Mouse (Mus musculus) liver, embryonic 13.5 days (tissue): Measurements from ENCODE around the gene Ipmk. TPM values are rescaled to one million over a fixed set of nuclear protein-coding genes. Genes with fewer than 3 reads are reported as not detected.
"Not testable (repeated sequence)": the region's sequence is repeated elsewhere in the genome, so short reads cannot be mapped to it uniquely, and the experiment has no call there.

Experiments
- ATAC-seq: fragments of 200-750 bp; cut with Nextera tagmentation; 2 replicates; pipeline ENCODE4 v1.8.0; 2017; ENCODE audit warnings: low read depth, mild to moderate bottlenecking, moderate number of reproducible peaks, moderate library complexity
- DNase-seq: peaks from one replicate; pipeline ENCODE4 v3.0.0; 2022
- H3K27ac ChIP-seq: fragments of 300-500 bp; sonication (generic); 2 replicates; pipeline ENCODE4 v1.5.1; 2015; ENCODE audit warnings: moderate library complexity, mild to moderate bottlenecking, inconsistent platforms
- H3K27me3 ChIP-seq: fragments of 300-500 bp; sonication (generic); 2 replicates; pipeline ENCODE4 v1.6.1; 2015; ENCODE audit warnings: mild to moderate bottlenecking, inconsistent platforms
- H3K36me3 ChIP-seq: fragments of 300-500 bp; sonication (generic); 2 replicates; pipeline ENCODE4 v1.6.1; 2015; ENCODE audit warnings: mild to moderate bottlenecking, inconsistent platforms
- H3K4me1 ChIP-seq: fragments of 300-500 bp; sonication (generic); replicated peaks from 2 replicates; pipeline ENCODE4 v1.6.1; 2015; ENCODE audit warnings: inconsistent platforms
- H3K4me2 ChIP-seq: fragments of 300-500 bp; sonication (generic); 2 replicates; pipeline ENCODE4 v1.6.1; 2015; ENCODE audit warnings: inconsistent platforms, mild to moderate bottlenecking, moderate library complexity
- H3K4me3 ChIP-seq: fragments of 300-500 bp; sonication (generic); replicated peaks from 2 replicates; pipeline ENCODE4 v1.5.1; 2015; ENCODE audit warnings: mild to moderate bottlenecking, inconsistent platforms
- H3K9ac ChIP-seq: fragments of 300-500 bp; sonication (generic); 2 replicates; pipeline ENCODE4 v1.6.1; 2015; ENCODE audit warnings: mild to moderate bottlenecking, inconsistent platforms
- H3K9me3 ChIP-seq: fragments of 300-500 bp; sonication (generic); replicated peaks from 2 replicates; pipeline ENCODE4 v1.6.1; 2016; ENCODE audit warnings: inconsistent platforms
- WGBS: fragments of 180-500 bp; shearing (Covaris S2); methylation state at CpG from one replicate; pipeline ENCODE4 v1.1.7; 2015; ENCODE audit not compliant: insufficient replicate concordance; 5-methylcytosine and 5-hydroxymethylcytosine counted together
- polyA plus RNA-seq: library from polyadenylated mRNA; unstranded; fragments of >200 nt; fragmentation: Nextera tagmentation; extraction: Ambion mirVana; gene quantifications from 2 replicates; pipeline ENCODE4 v1.2.1, GENCODE M21; 2015

Gene Ipmk
- polyA plus RNA-seq, 1 experiment from 2014 or later = 8.3 TPM

- no peak for DNase-seq
- no peak overlapping the region for H3K27ac ChIP-seq
Observed at GRCm38 (mm10) chr10:71428246-71428864, 80.8 kb downstream of the Ipmk start.

DNA sequence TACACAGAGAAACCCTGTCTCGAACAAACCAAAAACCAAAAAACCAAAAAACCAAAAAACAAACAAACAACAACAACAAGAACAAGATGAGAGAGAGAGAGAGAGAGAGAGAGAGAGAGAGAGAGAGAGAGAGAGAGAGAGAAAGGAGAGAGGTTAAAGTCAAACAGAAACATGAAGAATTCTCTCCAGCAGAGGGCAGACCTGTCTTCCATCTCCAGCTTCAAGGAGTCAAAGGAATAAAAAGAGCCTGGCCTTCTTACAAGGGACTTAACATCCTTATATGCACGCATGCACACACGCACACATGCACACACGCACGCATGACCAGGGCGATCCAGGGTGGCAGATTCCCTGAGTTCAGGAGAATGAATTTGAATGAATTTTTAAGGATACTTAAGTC, 83.1 kb downstream of the Ipmk start:
- Histone ChIP-seq H3K4me1 (no peaks in the 10 kb centered on the region), H3K9ac (no peak overlapping the region), H3K27me3 (no peaks in the 10 kb centered on the region), H3K9me3 (peaks cover 10% of the 10 kb centered on the region), H3K27ac (no peak overlapping the region), H3K4me3 (no peak overlapping the region), H3K36me3 (no peaks in the 10 kb centered on the region), H3K4me2 (no peak overlapping the region)
- DNase-seq (no peak), ATAC-seq (no peak)
- WGBS = 77% methylated on average over 6 of the region's 6 CpGs

More at GRCm38 (mm10) chr10:71428246-71428864, 80.8 kb downstream of the Ipmk start:
- no peaks in the 10 kb centered on the region for H3K27me3 ChIP-seq
- H3K4me3 ChIP-seq = no peak overlapping the region
- no peak overlapping the region for H3K9ac ChIP-seq
- ATAC-seq = no peak
- no peaks in the 10 kb centered on the region for H3K4me1 ChIP-seq
- peaks cover 10% of the 10 kb centered on the region for H3K9me3 ChIP-seq
- 45% methylated on average over 13 of the region's 13 CpGs for WGBS
- no peak overlapping the region for H3K4me2 ChIP-seq
- H3K36me3 ChIP-seq = no peaks in the 10 kb centered on the region

DNA sequence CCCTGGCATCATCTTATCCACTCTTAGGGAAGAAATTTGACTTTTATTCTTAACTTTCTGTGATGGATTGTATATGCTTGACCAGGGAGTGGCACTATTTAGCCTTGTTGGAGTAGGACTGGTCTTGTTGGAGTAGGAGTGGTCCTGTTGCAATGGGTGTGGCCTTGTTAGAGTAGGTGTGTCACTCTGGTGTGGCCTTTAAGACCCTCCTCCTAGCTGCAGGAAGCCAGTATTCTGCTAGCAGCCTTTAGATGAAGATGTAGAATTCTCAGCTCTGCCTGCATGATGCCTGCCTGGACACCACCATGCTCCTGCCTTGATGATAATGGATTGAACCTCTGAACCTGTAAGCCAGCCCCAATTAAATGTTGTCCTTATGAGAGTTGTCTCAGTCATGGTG, 95.5 kb downstream of the Ipmk start:
- no peak overlapping the region for H3K9ac ChIP-seq
- ATAC-seq (no peak), DNase-seq (no peak)
- H3K9me3 ChIP-seq = 0 out of 2 replicates have a peak, but pooled peaks cover 5% of the 10 kb centered on the region
- no peaks in the 10 kb centered on the region for H3K36me3 ChIP-seq
- H3K27ac ChIP-seq = no peak overlapping the region
- no peaks in the 10 kb centered on the region for H3K4me1 ChIP-seq
- H3K27me3 ChIP-seq = no peaks in the 10 kb centered on the region
- no peak overlapping the region for H3K4me2 ChIP-seq
- H3K4me3 ChIP-seq = no peak overlapping the region

DNA sequence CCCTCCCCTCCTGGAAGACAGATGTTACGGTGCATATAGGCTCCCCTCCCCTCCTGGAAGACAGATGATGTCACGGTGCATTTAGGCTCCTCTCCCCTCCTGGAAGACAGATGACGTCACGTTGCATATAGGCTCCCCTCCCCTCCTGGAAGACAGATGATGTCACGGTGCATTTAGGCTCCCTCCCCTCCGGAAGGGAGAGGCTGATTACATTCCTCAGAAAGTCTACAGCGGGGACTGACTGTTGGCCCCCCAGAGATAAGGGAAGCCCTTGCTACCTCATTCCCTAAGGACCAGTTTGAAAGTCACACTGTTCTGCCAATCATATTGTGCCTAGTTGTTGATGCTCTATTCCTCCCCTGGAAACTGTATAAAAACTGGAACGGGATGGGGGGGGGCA, 100.1 kb downstream of the Ipmk start:
- ATAC-seq = no peak
- 69% methylated on average over 8 of the region's 8 CpGs for WGBS
- no peaks in the 10 kb centered on the region for H3K36me3 ChIP-seq

GRCm38 (mm10) chr10:71448284-71448683, 100.7 kb downstream of the Ipmk start:
- Histone ChIP-seq H3K4me3 (no peak overlapping the region), H3K4me2 (no peak overlapping the region), H3K4me1 (no peaks in the 10 kb centered on the region), H3K9me3 (0 out of 2 replicates have a peak, but pooled peaks cover 16% of the 10 kb centered on the region), H3K27ac (no peak overlapping the region), H3K27me3 (no peaks in the 10 kb centered on the region), H3K9ac (no peak overlapping the region), H3K36me3 (no peaks in the 10 kb centered on the region)
- 56% methylated on average over 5 of the region's 5 CpGs for WGBS
- no peak for ATAC-seq
- DNase-seq = no peak

More for the DNA sequence above, 100.1 kb downstream of the Ipmk start:
- Histone ChIP-seq H3K4me1 (no peaks in the 10 kb centered on the region), H3K27ac (no peak overlapping the region), H3K27me3 (no peaks in the 10 kb centered on the region), H3K4me3 (no peak overlapping the region), H3K4me2 (no peak overlapping the region), H3K9me3 (0 out of 2 replicates have a peak, but pooled peaks cover 16% of the 10 kb centered on the region), H3K9ac (no peak overlapping the region)
- no peak for DNase-seq

DNA sequence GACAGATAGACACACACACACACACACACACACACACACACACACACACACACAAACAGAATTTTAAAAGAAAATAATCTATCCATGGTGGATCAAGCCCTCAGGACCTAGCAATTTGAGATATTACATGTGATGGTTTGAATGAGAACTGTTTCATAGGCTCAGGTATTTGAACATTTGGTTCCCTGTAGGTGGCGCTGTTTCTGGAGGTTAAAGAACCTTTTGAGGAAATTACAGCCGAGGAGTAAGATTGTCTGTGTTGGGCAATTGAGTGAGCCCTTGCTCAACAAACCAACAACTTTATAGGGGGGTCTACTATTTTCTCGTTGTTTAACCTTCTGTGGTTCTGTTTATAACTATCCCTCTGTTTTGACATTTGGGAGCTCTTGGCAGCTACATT, 107.8 kb downstream of the Ipmk start:
- Histone ChIP-seq H3K9ac (no peak overlapping the region), H3K4me3 (no peak overlapping the region), H3K4me1 (no peaks in the 10 kb centered on the region), H3K36me3 (no peaks in the 10 kb centered on the region), H3K27ac (no peak overlapping the region), H3K27me3 (no peaks in the 10 kb centered on the region), H3K4me2 (no peak overlapping the region), H3K9me3 (0 out of 2 replicates have a peak, but pooled peaks cover 2% of the 10 kb centered on the region)
- WGBS = 66% methylated on average over 3 of the region's 3 CpGs
- DNase-seq = no peak
- ATAC-seq = no peak

GRCm38 (mm10) chr10:71462371-71462770, 114.8 kb downstream of the Ipmk start:
- H3K9ac ChIP-seq, H3K4me3 ChIP-seq, H3K9me3 ChIP-seq, H3K4me1 ChIP-seq, H3K27me3 ChIP-seq, H3K27ac ChIP-seq, DNase-seq, H3K36me3 ChIP-seq, H3K4me2 ChIP-seq, ATAC-seq: not testable (repeated sequence)
- WGBS = 78% methylated on average over 13 of the region's 13 CpGs

- Histone ChIP-seq H3K9me3 (no peaks in the 10 kb centered on the region; the same call in 1 of the 2 replicates), H3K4me3 (no peak overlapping the region), H3K9ac (no peak overlapping the region), H3K27me3 (no peaks in the 10 kb centered on the region), H3K4me1 (no peaks in the 10 kb centered on the region), H3K36me3 (no peaks in the 10 kb centered on the region), H3K27ac (no peak overlapping the region), H3K4me2 (no peak overlapping the region)
- no peak for ATAC-seq
- DNase-seq = no peak
- WGBS = 72% methylated on average over 6 of the region's 6 CpGs
Observed at GRCm38 (mm10) chr10:71464417-71464816, 116.9 kb downstream of the Ipmk start.

DNA sequence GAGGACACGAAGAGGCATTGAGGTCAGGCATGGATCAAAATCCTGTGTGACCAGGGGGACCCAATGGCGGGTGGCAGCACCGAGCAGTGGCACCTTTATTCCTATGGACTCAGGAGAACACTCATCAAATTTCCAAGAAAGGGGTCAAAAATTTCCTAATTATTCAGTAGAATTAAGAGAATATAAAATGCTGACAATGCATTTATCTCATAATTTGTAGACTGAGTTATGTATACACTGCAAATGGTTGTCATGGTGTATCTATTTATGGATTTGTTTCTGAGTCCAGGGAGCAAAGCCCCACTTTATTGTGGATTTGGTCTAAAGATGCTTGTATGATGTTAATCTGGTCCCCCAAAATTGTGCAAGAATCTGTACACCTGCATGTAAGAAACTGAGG, 120.8 kb downstream of the Ipmk start:
- Histone ChIP-seq H3K9ac (no peak overlapping the region), H3K4me2 (no peak overlapping the region), H3K9me3 (no peaks in the 10 kb centered on the region; the same call in 1 of the 2 replicates), H3K36me3 (no peaks in the 10 kb centered on the region), H3K27me3 (no peaks in the 10 kb centered on the region), H3K27ac (no peak overlapping the region), H3K4me3 (no peak overlapping the region), H3K4me1 (no peaks in the 10 kb centered on the region)
- DNase-seq (no peak), ATAC-seq (no peak)
- 73% methylated on average over 3 of the region's 3 CpGs for WGBS

DNA sequence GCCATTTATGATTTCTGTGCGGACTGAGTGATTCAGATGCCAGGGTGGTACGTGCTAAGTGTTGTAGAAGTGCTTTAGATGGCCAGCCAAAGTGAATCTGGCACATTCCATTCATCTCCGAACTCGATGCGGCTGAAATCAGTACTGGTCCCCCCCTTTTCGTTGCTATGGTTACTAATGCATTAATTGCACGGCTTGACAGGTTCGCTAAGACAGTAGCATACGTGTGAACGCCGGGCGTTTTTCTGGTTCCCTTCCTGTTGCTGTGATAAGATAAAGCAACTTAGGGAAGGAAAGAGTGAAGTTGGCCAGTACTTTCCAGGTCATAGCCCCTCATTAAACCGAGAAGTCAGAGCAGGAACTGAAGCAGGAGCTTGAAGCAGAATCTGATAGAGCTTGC, 122.2 kb downstream of the Ipmk start:
- no peaks in the 10 kb centered on the region for H3K27me3 ChIP-seq
- H3K4me2 ChIP-seq = no peak overlapping the region
- no peak for DNase-seq
- 64% methylated on average over 13 of the region's 13 CpGs for WGBS
- no peak overlapping the region for H3K27ac ChIP-seq
- H3K9me3 ChIP-seq = no peaks in the 10 kb centered on the region; the same call in 1 of the 2 replicates
- no peak overlapping the region for H3K4me3 ChIP-seq
- H3K36me3 ChIP-seq = no peaks in the 10 kb centered on the region
- no peaks in the 10 kb centered on the region for H3K4me1 ChIP-seq
- no peak overlapping the region for H3K9ac ChIP-seq
- ATAC-seq = no peak

DNA sequence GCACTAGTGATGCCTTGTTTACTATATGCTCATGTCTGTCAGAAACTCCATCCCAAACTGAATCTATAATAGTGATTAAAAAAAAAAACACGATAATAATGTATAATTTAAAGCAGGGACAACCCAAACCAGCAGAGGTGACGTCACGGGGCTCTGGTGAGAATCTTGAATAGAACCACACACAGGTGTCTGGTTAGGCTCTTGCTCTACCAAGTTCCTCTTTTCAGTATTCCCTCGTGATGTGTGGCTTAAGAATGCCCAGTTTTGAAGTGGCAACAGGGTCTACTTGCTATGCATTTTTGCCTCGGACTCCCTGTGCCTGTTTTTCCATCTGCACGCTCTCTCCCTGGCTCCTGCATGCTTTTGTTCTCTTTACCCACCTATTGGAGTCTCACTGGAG, 124.5 kb downstream of the Ipmk start:
- Histone ChIP-seq H3K4me2 (no peak overlapping the region), H3K4me3 (no peak overlapping the region), H3K27ac (no peak overlapping the region), H3K9ac (no peak overlapping the region), H3K9me3 (no peaks in the 10 kb centered on the region; the same call in 1 of the 2 replicates), H3K4me1 (no peaks in the 10 kb centered on the region), H3K27me3 (no peaks in the 10 kb centered on the region), H3K36me3 (no peaks in the 10 kb centered on the region)
- ATAC-seq = no peak
- no peak for DNase-seq
- 59% methylated on average over 6 of the region's 6 CpGs for WGBS

DNA sequence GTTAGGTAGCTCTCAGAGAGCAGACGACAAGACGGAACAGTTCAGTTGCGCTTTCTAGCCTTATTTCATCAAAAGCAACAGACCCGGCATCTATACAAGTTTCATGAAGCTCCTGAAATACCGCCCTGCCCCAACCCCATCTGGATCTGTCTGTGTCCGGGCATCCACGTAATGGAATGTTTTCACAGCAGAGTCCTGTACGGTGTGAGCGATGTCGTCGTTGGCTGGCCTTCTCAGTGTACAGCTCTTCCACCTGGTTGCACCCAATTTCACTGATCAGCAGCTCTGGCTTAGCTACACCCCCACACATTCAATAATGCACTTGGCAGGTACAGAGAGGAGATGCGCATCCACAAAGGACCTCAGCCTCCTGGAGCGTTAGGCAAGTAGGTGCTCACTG, 126.0 kb downstream of the Ipmk start:
- WGBS = 78% methylated on average over 13 of the region's 13 CpGs

More for the DNA sequence above, 126.0 kb downstream of the Ipmk start:
- Histone ChIP-seq H3K9ac (no peak overlapping the region), H3K4me2 (no peak overlapping the region), H3K4me1 (no peaks in the 10 kb centered on the region), H3K4me3 (no peak overlapping the region), H3K27ac (no peak overlapping the region), H3K36me3 (no peaks in the 10 kb centered on the region), H3K9me3 (no peaks in the 10 kb centered on the region; the same call in 1 of the 2 replicates), H3K27me3 (no peaks in the 10 kb centered on the region)
- DNase-seq (no peak), ATAC-seq (no peak)
